Mouse (Mus musculus): ENCODE data around the gene Psme1.
A peak's percentile ranks its signal among the peaks of the same experiment; 100 is the strongest.

Psme1 gene

GRCm38 (mm10) chr14:55577871-55578667 lies at the start of gene Psme1:
Gene Psme1, plus strand, starts transcription at chr14:55578123.
- DNase-seq: peak; percentile 90 to 91

- peak in 1 of 2 experiments; percentile 19 for DNase-seq
These were observed 41.7 kb upstream of the Psme1 start for GRCm38 (mm10) chr14:55536116-55536745.

- DNase-seq: peak; percentile 93 to 95
These were observed 37.7 kb upstream of the Psme1 start, which contains the start of gene Pck2 for GRCm38 (mm10) chr14:55540067-55540786. Gene Pck2, plus strand, starts transcription at chr14:55540266.

GRCm38 (mm10) chr14:55540787-55541321 lies 37.1 kb upstream of the Psme1 start:
- DNase-seq: peak; percentile 82 to 87

- DNase-seq: no peak
These were observed 35.7 kb upstream of the Psme1 start for GRCm38 (mm10) chr14:55542268-55542667.

- DNase-seq: no peak
These were observed 33.6 kb upstream of the Psme1 start for GRCm38 (mm10) chr14:55544334-55544733.

GRCm38 (mm10) chr14:55550191-55550590 lies 27.7 kb upstream of the Psme1 start:
- no peak for DNase-seq

- no peak for DNase-seq
These were observed 26.6 kb upstream of the Psme1 start for GRCm38 (mm10) chr14:55551347-55551746.

GRCm38 (mm10) chr14:55551794-55552193 lies 26.1 kb upstream of the Psme1 start:
- DNase-seq: no peak

GRCm38 (mm10) chr14:55554635-55555034 lies 23.3 kb upstream of the Psme1 start:
- DNase-seq: no peak

GRCm38 (mm10) chr14:55555788-55556187 lies 22.1 kb upstream of the Psme1 start:
- DNase-seq: no peak

GRCm38 (mm10) chr14:55557003-55557402 lies 20.9 kb upstream of the Psme1 start:
- DNase-seq: peak; percentile 88 to 93

- DNase-seq: no peak
These were observed 20.3 kb upstream of the Psme1 start for GRCm38 (mm10) chr14:55557587-55557986.

GRCm38 (mm10) chr14:55558740-55559448 lies 19.0 kb upstream of the Psme1 start:
- no peak for DNase-seq

- DNase-seq: peak; percentile 92 to 95
These were observed 18.1 kb upstream of the Psme1 start, which contains the start of gene Dcaf11 for GRCm38 (mm10) chr14:55559799-55560201. Gene Dcaf11, plus strand, starts transcription at chr14:55560006.

GRCm38 (mm10) chr14:55560202-55561073 lies 17.5 kb upstream of the Psme1 start, which contains the start of gene A730061H03Rik:
Gene A730061H03Rik, minus strand, starts transcription at chr14:55560406.
- DNase-seq: peak; percentile 99

- DNase-seq: no peak
These were observed 16.1 kb upstream of the Psme1 start for GRCm38 (mm10) chr14:55561860-55562259.

GRCm38 (mm10) chr14:55563249-55563648 lies 14.7 kb upstream of the Psme1 start:
- no peak for DNase-seq

GRCm38 (mm10) chr14:55565748-55566147 lies 12.2 kb upstream of the Psme1 start:
- no peak for DNase-seq

GRCm38 (mm10) chr14:55567496-55567895 lies 10.4 kb upstream of the Psme1 start:
- no peak for DNase-seq

- DNase-seq: no peak
These were observed 7.3 kb upstream of the Psme1 start for GRCm38 (mm10) chr14:55570588-55570987.

All from lung, adult 18-20 months (tissue).